Mouse (Mus musculus): ENCODE measurements at regions not wholly inside any gene's neighbourhood (a gene's known extent, or its start where the extent isn't known, plus 50 kb on each side); places are given as distances from the start of the nearest gene placed in this dataset.

DNA sequence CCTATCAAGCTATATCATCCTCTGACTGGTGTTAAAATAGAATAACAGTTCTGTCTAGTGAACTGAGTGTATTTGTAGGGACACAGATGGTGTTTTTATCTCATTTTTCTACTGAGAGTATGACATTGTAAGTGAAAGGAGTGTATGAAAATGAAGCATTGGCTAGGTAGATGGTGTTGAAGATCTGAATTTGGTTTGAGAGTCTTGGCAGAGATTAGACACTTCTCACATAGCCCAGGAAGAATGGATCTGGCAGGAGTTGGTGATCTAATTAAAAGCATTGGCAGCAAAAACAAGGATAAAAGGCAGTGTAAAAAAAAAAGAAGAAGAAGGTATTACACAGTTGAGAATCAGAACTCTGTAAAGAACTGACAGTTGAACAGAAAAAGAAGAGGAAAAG lies 900.4 kb upstream of the Pabpc4l start:
- Histone ChIP-seq H3K9me3 (ENCODE audit: control insufficient read depth, low read length) (no peaks in the 10 kb centered on the region), H3K27ac (ENCODE audit: low read length) (no peak overlapping the region), H3K36me3 (ENCODE audit: control insufficient read depth, insufficient read depth) (no peaks in the 10 kb centered on the region), H3K4me1 (replicated peaks; ENCODE audit: control insufficient read depth, insufficient read depth, low read length) (no peaks in the 10 kb centered on the region), H3K4me2 (ENCODE audit: low read length) (no peak overlapping the region), H3K27me3 (replicated peaks; ENCODE audit: control insufficient read depth, insufficient read depth, low read length) (no peaks in the 10 kb centered on the region), H3K9ac (replicated peaks; ENCODE audit: low read depth, low read length) (no peak overlapping the region), H3K4me3 (replicated peaks; ENCODE audit: low read length) (no peak overlapping the region)
- ATAC-seq = peak; percentile 91

DNA sequence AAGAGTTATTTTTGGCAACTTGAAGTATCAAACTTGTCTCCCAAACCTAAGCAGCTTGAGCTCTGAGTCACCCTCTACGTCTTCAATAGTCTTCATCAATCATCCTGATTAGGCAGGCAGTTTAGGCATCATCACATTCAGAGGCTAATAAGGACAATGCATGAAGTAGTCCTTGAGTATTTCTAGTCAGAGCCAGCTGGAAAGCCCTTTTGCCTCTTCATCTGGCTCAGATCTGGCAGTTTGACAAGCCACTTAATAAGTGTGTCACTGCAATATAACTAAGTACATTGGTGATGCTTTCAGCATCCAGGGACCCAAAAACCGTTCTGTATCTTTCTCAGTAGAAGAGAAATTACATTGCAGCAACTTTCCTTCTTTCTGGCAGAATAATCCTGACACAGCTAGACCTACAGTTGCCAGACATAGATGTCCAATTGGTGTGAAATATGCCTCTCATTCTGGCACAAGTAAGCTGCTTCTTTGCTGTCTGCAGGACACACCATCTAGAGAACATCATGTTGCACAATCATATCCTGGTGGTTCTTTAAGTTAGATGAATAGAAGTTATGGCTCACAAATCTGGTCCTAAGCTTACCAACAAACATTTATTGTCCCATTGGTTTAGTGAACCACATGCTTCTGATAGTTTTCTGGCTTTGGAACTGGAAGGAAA lies 868.5 kb upstream of the Pabpc4l start:
- Histone ChIP-seq H3K9me3 (ENCODE audit: control insufficient read depth, low read length) (no peaks in the 10 kb centered on the region), H3K27ac (ENCODE audit: low read length) (no peak overlapping the region), H3K36me3 (ENCODE audit: control insufficient read depth, insufficient read depth) (no peaks in the 10 kb centered on the region), H3K4me2 (ENCODE audit: low read length) (no peak overlapping the region), H3K27me3 (replicated peaks; ENCODE audit: control insufficient read depth, insufficient read depth, low read length) (no peaks in the 10 kb centered on the region), H3K9ac (replicated peaks; ENCODE audit: low read depth, low read length) (no peak overlapping the region), H3K4me3 (replicated peaks; ENCODE audit: low read length) (no peak overlapping the region), H3K4me1 (replicated peaks; ENCODE audit: control insufficient read depth, insufficient read depth, low read length) (no peaks in the 10 kb centered on the region)
- 48% methylated on average over 2 of the region's 2 CpGs for WGBS
- no peak for ATAC-seq

DNA sequence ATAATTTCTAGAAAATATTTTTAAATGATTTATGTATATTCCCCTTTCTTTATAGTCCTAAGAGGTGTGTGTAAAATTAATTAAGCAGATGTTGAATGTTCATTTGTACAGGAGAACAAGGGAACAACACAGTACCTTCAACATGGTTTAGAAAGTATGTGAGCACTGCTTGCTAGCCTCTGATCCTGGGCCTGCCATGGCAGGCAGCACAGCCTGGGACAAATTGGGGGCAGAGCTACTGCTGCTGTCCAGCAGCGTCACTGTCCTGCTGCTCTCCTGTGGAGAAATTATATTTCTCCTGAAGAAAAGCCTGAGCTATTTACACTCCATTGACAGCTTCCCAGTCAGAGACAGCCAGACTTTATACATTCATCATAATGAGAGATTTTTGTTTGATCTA lies 833.8 kb upstream of the Pabpc4l start:
- H3K36me3 ChIP-seq (ENCODE audit: control insufficient read depth, insufficient read depth) = no peaks in the 10 kb centered on the region

DNA sequence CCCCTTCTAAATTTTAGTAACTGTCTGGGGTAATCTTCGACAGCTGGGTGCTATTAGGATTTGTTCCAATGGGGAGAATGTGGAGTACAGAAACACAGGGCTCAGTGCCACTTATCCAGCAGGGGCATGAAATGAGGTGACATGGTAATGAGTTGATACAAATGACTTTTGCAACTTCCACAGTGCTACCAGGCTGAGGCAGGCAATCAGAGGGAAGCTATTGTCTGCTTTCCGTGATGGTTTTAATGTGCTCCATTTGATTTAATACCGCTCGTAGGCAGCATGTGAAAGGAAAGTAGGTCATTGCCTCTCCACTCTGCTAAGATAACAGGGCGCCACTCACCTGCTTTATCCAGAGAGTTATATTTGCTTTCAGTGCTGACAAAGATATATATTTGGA lies 832.3 kb upstream of the Pabpc4l start:
- H3K27ac ChIP-seq (ENCODE audit: low read length) = no peak overlapping the region
- H3K9ac ChIP-seq (replicated peaks; ENCODE audit: low read depth, low read length) = no peak overlapping the region
- H3K4me3 ChIP-seq (replicated peaks; ENCODE audit: low read length) = no peak overlapping the region
- H3K4me2 ChIP-seq (ENCODE audit: low read length) = no peak overlapping the region
- whole genome bisulfite sequencing = 25% methylated on average over 5 of the region's 5 CpGs
- no peaks in the 10 kb centered on the region for H3K36me3 ChIP-seq (ENCODE audit: control insufficient read depth, insufficient read depth)
- H3K9me3 ChIP-seq (ENCODE audit: control insufficient read depth, low read length) = no peaks in the 10 kb centered on the region
- no peaks in the 10 kb centered on the region for H3K27me3 ChIP-seq (replicated peaks; ENCODE audit: control insufficient read depth, insufficient read depth, low read length)
- peak; percentile 77 for ATAC-seq
- peaks cover 5% of the 10 kb centered on the region; the same call in 1 of the 2 replicates for H3K4me1 ChIP-seq (replicated peaks; ENCODE audit: control insufficient read depth, insufficient read depth, low read length)

More for the DNA sequence above, 833.8 kb upstream of the Pabpc4l start:
- H3K4me3 ChIP-seq (replicated peaks; ENCODE audit: low read length) = no peak overlapping the region
- H3K4me1 ChIP-seq (replicated peaks; ENCODE audit: control insufficient read depth, insufficient read depth, low read length) = peaks cover 5% of the 10 kb centered on the region; the same call in 1 of the 2 replicates
- no peak overlapping the region for H3K27ac ChIP-seq (ENCODE audit: low read length)
- ATAC-seq = no peak
- H3K27me3 ChIP-seq (replicated peaks; ENCODE audit: control insufficient read depth, insufficient read depth, low read length) = no peaks in the 10 kb centered on the region
- H3K9ac ChIP-seq (replicated peaks; ENCODE audit: low read depth, low read length) = no peak overlapping the region
- H3K4me2 ChIP-seq (ENCODE audit: low read length) = no peak overlapping the region
- no peaks in the 10 kb centered on the region for H3K9me3 ChIP-seq (ENCODE audit: control insufficient read depth, low read length)
- WGBS = 5% methylated on average over 1 of the region's 1 CpGs

DNA sequence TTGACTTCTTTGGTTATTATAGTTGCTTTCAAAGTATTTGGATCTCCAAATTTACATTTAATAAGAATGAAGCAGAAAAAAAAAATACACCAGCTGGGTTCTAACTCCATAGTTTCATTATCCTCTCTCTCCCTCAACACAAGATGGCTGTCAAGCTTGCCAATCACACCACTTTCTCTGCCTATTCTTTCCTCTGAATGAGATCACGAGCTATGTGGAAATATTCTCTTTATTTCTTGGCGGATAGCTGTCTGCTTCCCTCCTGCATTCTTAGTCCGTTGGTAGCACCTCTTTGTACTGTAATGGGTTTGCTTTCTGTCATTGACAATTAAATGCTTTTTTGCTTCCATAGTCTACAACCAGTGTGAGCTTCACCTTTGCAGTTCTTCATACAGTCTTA lies 793.0 kb upstream of the Pabpc4l start:
- H3K36me3 ChIP-seq (ENCODE audit: control insufficient read depth, insufficient read depth) = no peaks in the 10 kb centered on the region
- peak; percentile 58; the same call in 1 of the 2 replicates for ATAC-seq
- H3K27ac ChIP-seq (ENCODE audit: low read length) = no peak overlapping the region
- no peaks in the 10 kb centered on the region for H3K27me3 ChIP-seq (replicated peaks; ENCODE audit: control insufficient read depth, insufficient read depth, low read length)
- H3K4me3 ChIP-seq (replicated peaks; ENCODE audit: low read length) = no peak overlapping the region
- no peaks in the 10 kb centered on the region for H3K4me1 ChIP-seq (replicated peaks; ENCODE audit: control insufficient read depth, insufficient read depth, low read length)
- WGBS = 18% methylated on average over 3 of the region's 3 CpGs
- H3K4me2 ChIP-seq (ENCODE audit: low read length) = no peak overlapping the region
- no peak overlapping the region for H3K9ac ChIP-seq (replicated peaks; ENCODE audit: low read depth, low read length)
- no peaks in the 10 kb centered on the region for H3K9me3 ChIP-seq (ENCODE audit: control insufficient read depth, low read length)

DNA sequence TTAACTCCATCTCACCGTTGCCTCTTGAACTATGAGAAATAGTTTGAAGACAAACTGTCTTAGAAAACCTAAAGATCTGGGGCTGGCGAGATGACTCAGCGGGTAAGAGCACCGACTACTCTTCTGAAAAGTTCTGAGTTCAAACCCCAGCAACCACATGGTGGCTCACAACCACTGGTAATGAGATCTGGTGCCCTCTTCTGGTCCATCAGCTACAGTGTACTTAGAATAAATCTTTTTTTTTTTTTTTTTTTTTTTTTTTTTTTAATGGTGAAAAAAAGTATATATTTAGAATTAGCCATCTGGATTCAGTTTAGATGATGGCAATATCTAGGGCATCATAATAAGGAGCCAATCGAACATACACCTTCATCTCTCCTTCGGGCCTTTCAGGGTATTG lies 782.2 kb upstream of the Pabpc4l start:
- WGBS = 96% methylated on average over 6 of the region's 6 CpGs
- Histone ChIP-seq H3K36me3 (ENCODE audit: control insufficient read depth, insufficient read depth) (no peaks in the 10 kb centered on the region), H3K4me2 (ENCODE audit: low read length) (no peak overlapping the region), H3K4me3 (replicated peaks; ENCODE audit: low read length) (no peak overlapping the region), H3K9ac (replicated peaks; ENCODE audit: low read depth, low read length) (no peak overlapping the region), H3K27ac (ENCODE audit: low read length) (no peak overlapping the region), H3K9me3 (ENCODE audit: control insufficient read depth, low read length) (no peaks in the 10 kb centered on the region), H3K27me3 (replicated peaks; ENCODE audit: control insufficient read depth, insufficient read depth, low read length) (no peaks in the 10 kb centered on the region), H3K4me1 (replicated peaks; ENCODE audit: control insufficient read depth, insufficient read depth, low read length) (no peaks in the 10 kb centered on the region)
- no peak for ATAC-seq

DNA sequence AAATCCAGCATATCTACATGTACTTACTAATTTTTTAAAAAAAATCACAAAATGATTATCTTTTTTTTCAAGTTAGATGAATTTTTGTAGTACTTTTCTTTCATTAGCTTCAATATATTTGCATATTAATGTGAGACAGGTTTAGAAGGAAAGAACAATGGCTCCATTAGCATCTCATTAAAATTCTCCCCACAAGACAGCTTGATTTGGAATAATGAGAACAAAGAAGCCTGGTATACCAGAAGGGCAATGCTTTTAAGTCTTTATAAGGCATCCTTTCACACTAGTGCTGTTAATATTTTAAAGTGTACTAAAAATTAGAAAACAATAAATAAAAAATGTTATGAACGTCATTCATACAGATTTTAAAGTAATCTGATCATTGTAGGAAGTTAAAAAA lies 770.6 kb upstream of the Pabpc4l start:
- peak; percentile 77 for ATAC-seq
- Histone ChIP-seq H3K27me3 (replicated peaks; ENCODE audit: control insufficient read depth, insufficient read depth, low read length) (no peaks in the 10 kb centered on the region), H3K4me2 (ENCODE audit: low read length) (no peak overlapping the region), H3K27ac (ENCODE audit: low read length) (no peak overlapping the region), H3K36me3 (ENCODE audit: control insufficient read depth, insufficient read depth) (no peaks in the 10 kb centered on the region), H3K9me3 (ENCODE audit: control insufficient read depth, low read length) (no peaks in the 10 kb centered on the region), H3K9ac (replicated peaks; ENCODE audit: low read depth, low read length) (no peak overlapping the region), H3K4me3 (replicated peaks; ENCODE audit: low read length) (no peak overlapping the region), H3K4me1 (replicated peaks; ENCODE audit: control insufficient read depth, insufficient read depth, low read length) (no peaks in the 10 kb centered on the region)
- 28% methylated on average over 1 of the region's 1 CpGs for WGBS

DNA sequence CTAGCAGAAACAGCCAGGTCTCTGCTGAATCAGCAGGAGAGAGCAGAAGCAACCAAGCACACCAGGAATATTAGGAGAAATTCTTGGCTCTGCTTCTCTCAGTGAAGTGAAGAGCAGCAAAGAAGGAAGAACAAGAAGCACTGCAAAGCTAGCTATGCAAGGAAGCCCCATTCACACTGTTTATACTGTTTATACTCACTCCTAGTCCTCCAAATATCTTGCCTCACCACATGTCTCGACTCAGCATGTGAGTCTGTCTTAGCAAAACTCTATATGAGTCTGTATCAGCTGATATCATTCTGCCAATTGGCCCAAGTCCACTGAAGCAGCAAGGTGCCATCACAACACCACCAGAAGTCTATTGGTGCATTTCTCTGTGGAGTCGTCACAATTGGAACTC lies 765.1 kb upstream of the Pabpc4l start:
- no peaks in the 10 kb centered on the region for H3K9me3 ChIP-seq (ENCODE audit: control insufficient read depth, low read length)
- H3K36me3 ChIP-seq (ENCODE audit: control insufficient read depth, insufficient read depth) = no peaks in the 10 kb centered on the region
- no peak overlapping the region for H3K4me2 ChIP-seq (ENCODE audit: low read length)
- no peak overlapping the region for H3K4me3 ChIP-seq (replicated peaks; ENCODE audit: low read length)
- whole genome bisulfite sequencing = 71% methylated on average over 2 of the region's 2 CpGs
- H3K27ac ChIP-seq (ENCODE audit: low read length) = no peak overlapping the region
- H3K4me1 ChIP-seq (replicated peaks; ENCODE audit: control insufficient read depth, insufficient read depth, low read length) = no peaks in the 10 kb centered on the region
- peak; percentile 49; the same call in 1 of the 2 replicates for ATAC-seq
- H3K27me3 ChIP-seq (replicated peaks; ENCODE audit: control insufficient read depth, insufficient read depth, low read length) = no peaks in the 10 kb centered on the region
- no peak overlapping the region for H3K9ac ChIP-seq (replicated peaks; ENCODE audit: low read depth, low read length)

DNA sequence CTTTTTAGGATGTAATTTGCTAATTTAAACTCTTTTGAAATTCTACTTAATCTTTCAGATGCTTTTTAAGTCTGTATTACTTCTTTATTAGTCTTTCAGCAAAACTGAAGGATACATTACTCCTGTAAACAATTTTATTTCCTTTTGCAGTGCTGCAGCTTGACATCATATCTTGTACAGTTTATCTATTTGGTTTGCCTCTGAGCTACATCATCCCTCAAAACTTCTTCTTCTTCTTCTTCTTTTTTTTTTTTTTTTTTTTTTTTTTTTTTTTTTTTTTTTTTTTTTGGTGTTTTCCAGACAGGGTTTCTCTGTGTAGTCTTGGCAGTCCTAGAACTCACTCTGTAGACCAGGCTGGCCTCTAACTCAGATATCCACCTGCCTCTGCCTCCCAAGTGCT lies 749.6 kb upstream of the Pabpc4l start:
- Histone ChIP-seq H3K9me3 (ENCODE audit: control insufficient read depth, low read length) (no peaks in the 10 kb centered on the region), H3K9ac (replicated peaks; ENCODE audit: low read depth, low read length) (no peak overlapping the region), H3K27me3 (replicated peaks; ENCODE audit: control insufficient read depth, insufficient read depth, low read length) (no peaks in the 10 kb centered on the region), H3K36me3 (ENCODE audit: control insufficient read depth, insufficient read depth) (no peaks in the 10 kb centered on the region), H3K4me3 (replicated peaks; ENCODE audit: low read length) (no peak overlapping the region), H3K4me1 (replicated peaks; ENCODE audit: control insufficient read depth, insufficient read depth, low read length) (no peaks in the 10 kb centered on the region), H3K4me2 (ENCODE audit: low read length) (no peak overlapping the region), H3K27ac (ENCODE audit: low read length) (no peak overlapping the region)
- ATAC-seq = no peak

DNA sequence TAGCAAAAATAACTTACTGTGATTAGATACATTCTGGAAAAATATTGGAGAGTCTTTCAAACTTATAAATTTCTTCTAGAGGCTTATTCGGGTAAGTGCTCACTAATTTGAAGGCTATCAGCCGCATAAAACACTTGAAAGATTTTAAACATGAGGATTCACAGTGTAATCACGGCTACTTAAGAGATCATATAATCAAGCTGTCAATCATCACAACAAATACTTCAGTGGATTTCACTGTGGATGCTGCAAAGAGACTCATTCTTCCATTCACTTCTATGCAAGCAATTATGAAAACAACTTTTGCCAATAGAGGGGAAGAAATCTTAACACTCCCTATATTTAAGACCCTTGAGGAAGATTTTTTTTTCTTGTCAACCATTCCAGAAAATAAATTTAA lies 736.2 kb upstream of the Pabpc4l start:
- H3K4me1 ChIP-seq (replicated peaks; ENCODE audit: control insufficient read depth, insufficient read depth, low read length) = no peaks in the 10 kb centered on the region

More for the DNA sequence above, 736.2 kb upstream of the Pabpc4l start:
- Histone ChIP-seq H3K4me2 (ENCODE audit: low read length) (no peak overlapping the region), H3K4me3 (replicated peaks; ENCODE audit: low read length) (no peak overlapping the region), H3K27ac (ENCODE audit: low read length) (no peak overlapping the region), H3K27me3 (replicated peaks; ENCODE audit: control insufficient read depth, insufficient read depth, low read length) (no peaks in the 10 kb centered on the region), H3K36me3 (ENCODE audit: control insufficient read depth, insufficient read depth) (no peaks in the 10 kb centered on the region), H3K9me3 (ENCODE audit: control insufficient read depth, low read length) (no peaks in the 10 kb centered on the region), H3K9ac (replicated peaks; ENCODE audit: low read depth, low read length) (no peak overlapping the region)
- WGBS = 54% methylated on average over 3 of the region's 3 CpGs
- ATAC-seq = peak; percentile 38; the same call in 1 of the 2 replicates
